Mouse (Mus musculus): ENCODE measurements around the gene Gca.
"Not testable (repeated sequence)": the region's sequence is repeated elsewhere in the genome, so short reads cannot be mapped to it uniquely, and the experiment has no call there.

Gca gene

DNA sequence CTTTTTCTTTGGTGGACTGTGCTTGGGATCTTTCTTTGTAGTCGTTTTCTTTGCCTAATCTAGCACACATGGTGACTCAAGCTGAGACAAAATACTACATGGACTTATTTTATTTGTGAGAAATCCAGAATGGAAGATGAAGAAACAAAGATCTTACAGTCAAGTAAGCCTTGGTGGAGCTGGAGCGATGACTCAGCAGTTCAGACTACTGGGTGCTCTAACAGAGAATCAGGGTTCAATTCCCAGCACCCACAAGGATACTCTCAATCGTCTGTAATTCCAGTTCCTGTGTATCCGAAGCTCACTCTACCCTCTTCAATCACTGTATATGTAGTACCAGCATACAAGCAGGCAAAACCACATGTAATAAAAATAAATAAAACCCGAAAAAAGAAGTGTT lies 6.2 kb downstream of the Gca start:
- DNase-seq, result no peak

DNA sequence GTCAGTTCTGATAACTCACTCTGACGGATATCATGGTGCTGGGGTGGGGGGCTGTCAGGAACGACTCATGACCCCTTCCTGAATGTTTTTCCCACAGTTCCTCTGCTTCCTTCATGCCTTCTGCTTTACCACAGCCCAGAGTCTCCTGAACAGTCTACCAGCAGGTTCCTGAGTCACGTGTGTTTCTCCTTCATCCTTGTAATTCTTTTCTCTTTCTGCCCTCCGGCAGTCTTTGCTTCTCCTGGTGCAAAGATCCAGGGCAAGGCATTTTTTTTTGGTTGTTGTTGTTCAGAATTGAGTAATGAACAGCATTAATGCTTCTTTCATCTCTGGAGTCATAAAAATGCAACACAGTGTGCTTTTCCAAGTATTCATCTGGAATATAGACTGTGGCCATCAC lies 6.7 kb downstream of the Gca start:
- DNase-seq, result peak; percentile 6 to 45

DNA sequence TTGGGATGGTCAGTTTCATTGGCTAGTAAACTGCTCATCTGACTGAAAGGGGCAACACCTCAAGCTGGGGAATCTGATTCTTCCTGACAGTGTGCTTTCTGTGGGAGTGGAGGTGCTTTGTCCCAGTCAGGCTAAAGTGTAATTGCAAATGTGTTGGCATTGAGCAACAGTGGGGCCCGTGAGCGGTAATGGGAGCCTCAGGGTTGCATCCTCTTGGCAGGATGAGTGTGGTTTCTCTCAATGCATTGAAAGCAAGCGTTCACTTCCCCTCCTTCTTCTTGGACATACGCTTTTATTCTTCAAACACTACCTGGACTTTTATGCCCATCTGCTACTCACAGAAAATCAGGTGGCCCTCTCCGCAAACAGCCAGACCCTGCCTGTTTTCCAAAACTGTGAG lies 8.7 kb downstream of the Gca start:
- DNase-seq, result no peak

DNA sequence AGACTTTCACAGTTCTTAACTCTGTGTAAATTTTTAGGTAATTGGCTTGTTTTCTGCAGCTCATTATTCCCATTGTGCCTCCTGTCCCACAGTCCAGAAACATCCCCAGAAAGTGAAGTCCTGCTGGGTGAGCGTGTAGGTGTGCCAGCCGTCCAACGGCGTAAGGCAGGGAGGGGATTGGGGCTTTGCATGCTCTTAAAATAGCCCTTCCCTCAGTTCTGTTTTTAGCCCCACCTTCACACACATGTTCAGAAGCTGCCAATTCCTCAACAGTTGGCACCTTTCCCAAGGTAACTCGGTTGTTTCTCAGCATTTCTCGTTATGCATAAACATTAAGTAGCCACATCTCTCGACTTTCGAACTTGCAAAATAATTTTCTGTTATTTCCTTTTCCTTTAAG lies 17.6 kb downstream of the Gca start:
- no peak for DNase-seq

DNA sequence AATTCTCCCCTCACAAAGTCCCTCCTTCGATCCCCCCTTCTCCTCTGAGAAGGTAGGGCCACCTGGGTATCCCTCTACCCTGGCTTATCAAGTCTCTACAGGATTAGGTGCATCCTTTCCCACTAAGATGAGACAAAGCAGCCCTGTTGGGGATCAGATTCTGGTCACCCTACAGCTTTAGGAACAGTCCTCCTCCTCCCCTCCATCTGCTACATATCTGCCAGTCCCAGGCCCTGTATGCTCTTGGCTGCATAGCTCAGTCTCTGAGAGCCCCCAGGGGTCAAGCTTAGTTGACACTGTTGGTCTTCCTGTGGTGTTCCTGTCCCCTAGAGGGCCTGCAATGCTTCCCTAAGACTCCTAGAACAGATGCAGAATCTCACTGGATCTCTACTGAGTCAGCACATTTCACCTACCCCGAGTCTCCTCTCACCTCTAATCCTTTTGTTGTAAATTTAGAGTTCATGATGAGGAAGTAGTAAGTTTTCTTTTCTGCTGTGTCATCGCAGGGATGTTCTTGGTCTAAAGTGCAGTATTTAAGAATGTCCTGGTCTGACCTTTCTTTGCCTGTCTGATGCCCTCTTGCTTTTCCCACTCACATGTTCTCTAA lies 21.0 kb downstream of the Gca start:
- no peak for DNase-seq

DNA sequence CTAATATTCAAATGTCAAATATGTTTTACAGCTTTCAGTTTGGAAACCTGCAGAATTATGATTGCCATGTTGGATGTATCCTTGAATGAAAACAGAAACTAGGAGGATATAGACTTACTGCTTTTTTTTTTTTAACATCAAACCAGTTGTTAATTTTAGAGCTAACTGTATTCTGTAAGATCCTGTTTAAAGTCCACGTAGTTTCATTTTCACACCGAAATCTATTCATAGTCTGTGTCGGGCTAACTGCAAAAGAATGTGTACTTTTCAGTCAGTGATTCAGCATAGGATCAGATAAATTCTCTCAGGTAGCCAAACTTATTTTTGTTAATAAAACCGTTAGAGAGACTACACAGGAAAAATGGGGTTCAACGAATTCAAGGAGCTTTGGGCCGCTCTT lies 21.8 kb downstream of the Gca start:
- no peak for DNase-seq

DNA sequence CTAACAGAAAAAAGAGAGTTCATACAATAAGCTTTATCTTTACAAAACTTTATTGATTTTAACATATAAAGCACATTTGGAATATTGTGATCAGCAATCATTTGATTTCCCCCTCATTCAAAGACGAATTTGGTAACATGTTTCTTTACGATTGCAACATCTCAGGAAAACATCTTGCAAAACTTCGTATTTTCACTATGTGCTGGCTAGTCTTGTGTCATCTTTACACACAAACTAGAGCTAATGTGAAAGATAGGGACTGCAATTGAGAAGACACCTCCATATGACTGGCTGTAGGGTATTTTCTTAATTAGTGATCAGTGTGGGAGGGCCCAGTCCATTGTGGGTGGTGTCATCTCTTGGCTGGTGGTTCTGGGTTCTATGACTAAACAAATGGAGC lies 42.2 kb downstream of the Gca start:
- DNase-seq, result no peak

DNA sequence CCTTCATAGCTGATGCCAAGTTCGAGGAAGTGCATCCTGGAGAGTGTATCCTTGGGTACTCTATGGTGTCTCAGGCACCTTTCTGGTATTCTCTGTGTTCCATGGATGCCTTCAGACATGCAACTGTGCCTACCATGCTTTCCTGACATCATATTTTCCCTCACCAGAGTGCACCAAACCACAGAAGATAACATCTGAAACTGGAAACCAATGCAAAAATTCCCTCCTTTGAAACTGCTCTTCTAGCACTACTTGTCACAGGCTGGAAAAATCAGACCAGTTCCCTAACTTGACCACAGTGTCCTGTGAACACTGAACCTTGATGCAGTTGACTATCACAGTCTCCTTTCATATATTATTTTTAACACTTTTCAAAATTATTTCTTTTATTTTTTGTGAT lies 45.5 kb downstream of the Gca start:
- no peak for DNase-seq

DNA sequence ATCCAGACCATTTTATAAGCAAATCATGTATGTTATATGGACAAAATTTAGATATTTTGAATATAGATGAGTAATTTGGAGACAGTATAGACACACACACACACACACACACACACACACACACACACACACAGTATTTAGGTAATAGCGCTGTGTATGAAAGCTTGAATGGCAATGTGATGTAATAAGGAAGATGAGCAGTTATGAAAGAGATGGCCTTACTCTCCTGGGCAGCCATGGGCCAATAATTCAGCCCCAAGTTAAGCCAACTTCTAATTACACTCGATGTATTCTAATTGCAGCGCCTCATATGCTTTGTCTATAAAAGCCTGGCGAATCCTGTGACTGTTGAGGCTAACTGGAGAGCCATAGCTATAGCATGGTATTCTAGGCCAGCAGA lies 50.3 kb downstream of the Gca start:
- DNase-seq, result not testable (repeated sequence)

DNA sequence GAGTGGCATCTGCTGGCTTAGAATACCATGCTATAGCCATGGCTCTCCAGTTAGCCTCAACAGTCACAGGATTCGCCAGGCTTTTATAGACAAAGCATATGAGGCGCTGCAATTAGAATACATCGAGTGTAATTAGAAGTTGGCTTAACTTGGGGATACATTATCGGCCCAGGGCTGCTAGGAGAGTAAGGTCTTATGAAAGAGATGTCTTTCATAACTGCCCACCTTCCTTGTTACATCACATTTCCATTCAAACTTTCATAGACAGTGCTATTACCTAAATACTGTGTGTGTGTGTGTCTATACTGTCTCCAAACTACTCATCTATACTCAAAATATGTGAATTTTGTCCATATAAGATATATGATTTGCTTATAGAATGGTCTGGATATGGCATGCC lies 51.2 kb downstream of the Gca start:
- DNase-seq, result no peak

DNA sequence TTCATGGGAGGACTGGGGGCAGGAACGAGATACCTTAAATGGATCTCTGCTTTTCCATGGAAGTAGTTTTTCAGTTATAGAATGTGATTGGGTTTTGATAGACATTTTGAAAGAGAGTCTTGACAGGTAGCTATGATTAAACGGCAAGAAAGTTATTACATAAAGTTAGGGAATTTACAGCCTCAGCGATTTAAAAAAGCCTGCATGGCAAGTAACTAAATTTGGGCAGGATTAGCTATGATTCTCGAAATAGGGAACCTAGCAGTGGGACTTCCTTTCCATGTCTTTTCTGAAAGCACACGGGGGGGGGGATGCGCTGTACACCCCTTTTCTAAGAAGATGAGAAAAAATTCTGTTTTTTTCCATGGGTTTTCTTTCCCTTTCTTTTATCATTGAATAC lies 53.2 kb downstream of the Gca start:
- no peak for DNase-seq

DNA sequence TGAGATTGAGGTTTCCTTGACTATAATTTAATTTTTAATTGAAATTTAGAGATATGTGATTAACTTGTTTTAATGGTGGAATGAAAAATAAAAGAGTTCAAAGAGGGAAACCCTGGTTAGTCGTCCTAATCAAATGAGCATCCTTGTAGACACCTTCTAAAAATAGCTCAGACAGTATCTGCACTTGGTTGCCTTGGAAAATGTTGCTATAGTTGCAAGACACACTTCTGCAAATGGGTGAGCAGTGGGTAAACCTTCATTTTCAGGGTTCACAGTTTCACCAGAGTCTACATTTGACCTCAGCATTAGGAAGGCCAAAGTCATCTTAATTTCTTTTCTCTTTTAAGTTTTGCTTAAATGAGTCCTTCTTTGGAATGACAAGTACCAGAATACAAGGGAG lies 54.3 kb downstream of the Gca start:
- DNase-seq, result no peak

DNA sequence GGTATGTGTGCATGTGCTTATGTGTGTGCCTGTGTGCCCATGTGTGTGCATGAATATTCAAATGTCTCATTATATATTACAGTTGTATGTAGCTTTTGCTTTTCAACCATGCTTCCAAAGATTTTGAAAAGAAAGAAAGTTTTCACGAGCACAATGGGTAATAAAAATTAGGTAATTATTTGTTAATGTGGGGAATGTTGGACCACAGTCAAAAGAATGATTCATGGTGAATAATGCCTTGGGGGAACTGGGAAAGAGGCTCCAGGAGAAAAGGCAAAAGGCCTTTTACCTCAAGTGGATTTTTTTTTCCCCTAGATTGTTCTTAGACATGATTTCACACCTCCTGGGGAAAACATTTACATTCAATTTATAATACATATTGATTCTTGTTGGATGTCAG lies 61.9 kb downstream of the Gca start:
- DNase-seq, result no peak

DNA sequence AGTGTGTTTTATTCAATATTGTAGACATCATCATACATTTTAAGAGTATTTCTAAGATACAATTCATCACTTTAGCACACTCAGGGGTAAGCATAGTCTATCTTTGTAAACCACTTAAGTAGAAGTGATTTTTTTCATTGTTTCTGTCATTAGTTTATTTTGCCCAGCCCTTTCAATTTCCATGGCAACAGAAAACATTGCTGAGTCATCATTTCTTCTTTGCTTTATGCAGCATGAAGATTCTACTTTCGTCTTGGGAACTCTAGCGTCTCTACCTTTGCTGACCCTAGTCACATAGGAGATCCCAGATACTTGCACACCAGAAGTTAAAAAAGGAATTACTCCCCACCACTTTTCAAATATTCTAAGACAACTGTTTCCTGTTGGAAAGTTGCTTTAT lies 63.6 kb downstream of the Gca start:
- no peak for DNase-seq

DNA sequence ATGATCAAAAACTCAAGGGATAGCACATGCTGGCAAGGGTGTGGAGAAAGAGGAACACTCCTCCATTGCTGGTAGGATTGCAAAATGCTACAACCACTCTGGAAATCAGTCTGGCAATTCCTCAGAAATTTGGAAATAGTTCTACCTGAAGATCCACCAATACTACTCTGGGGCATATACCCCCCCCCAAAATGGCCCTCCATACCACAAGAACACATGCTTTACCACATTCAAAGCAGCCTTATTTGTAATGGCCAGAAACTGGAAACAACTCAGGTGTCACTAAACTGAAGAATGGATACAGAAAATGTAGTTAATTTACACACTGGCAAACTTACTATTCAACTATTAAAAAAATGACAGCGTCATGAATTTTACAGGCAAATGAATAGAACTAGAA lies 66.6 kb downstream of the Gca start:
- no peak for DNase-seq

DNA sequence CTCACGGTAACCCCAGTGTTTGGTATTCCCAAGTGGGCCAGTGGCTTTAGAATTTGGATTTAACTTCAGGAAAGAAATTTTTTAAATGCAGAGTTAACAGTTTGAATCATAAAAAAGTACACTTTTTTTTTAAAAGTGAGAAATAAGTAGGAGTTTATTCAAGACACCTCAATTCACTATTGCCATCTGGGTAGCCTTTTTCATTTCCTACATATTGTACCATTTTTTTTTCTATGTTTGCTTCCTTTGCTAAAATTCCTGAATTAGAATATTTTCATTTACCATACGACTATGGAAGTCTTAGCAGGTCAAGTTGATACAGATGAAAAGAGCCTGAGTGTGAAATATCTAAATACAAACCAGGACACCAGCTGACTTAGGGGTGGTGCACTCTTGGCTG lies 79.0 kb downstream of the Gca start:
- DNase-seq, result no peak
